Mouse (Mus musculus) frontal cortex, postnatal 25 days (tissue): ENCODE results near the gene Xpr1.
"Not testable (repeated sequence)": the region's sequence is repeated elsewhere in the genome, so short reads cannot be mapped to it uniquely, and the experiment has no call there.

Source experiments
- DNase-seq, 2 experiments: peaks; one replicate each; pipeline ENCODE4 v3.0.0; 2022; ENCODE audit warnings: low spot score in 2 of 2

The Xpr1 gene

GRCm38 (mm10) chr1:155335963-155336362 lies 81.3 kb downstream of the Xpr1 start:
- no peak for DNase-seq

- DNase-seq, result no peak
These were observed 95.0 kb downstream of the Xpr1 start for GRCm38 (mm10) chr1:155322183-155322582.

GRCm38 (mm10) chr1:155320091-155320833 lies 97.0 kb downstream of the Xpr1 start:
- no peak for DNase-seq

- no peak for DNase-seq
These were observed 97.7 kb downstream of the Xpr1 start for GRCm38 (mm10) chr1:155319513-155319912.

- DNase-seq, result no peak
These were observed 105.5 kb downstream of the Xpr1 start for GRCm38 (mm10) chr1:155311672-155312071.

- DNase-seq, result no peak
These were observed 110.3 kb downstream of the Xpr1 start for GRCm38 (mm10) chr1:155306879-155307278.

- no peak for DNase-seq
These were observed 113.8 kb downstream of the Xpr1 start for GRCm38 (mm10) chr1:155303402-155303801.

GRCm38 (mm10) chr1:155297615-155298014 lies 119.6 kb downstream of the Xpr1 start:
- DNase-seq, result no peak

- no peak for DNase-seq
These were observed 120.0 kb downstream of the Xpr1 start for GRCm38 (mm10) chr1:155297203-155297602.

GRCm38 (mm10) chr1:155293446-155293845 lies 123.8 kb downstream of the Xpr1 start:
- no peak for DNase-seq

GRCm38 (mm10) chr1:155289411-155289810 lies 127.8 kb downstream of the Xpr1 start:
- DNase-seq, result no peak

- DNase-seq, result no peak
These were observed 129.2 kb downstream of the Xpr1 start for GRCm38 (mm10) chr1:155288033-155288432.

- DNase-seq, result no peak
These were observed 133.4 kb downstream of the Xpr1 start for GRCm38 (mm10) chr1:155283808-155284207.

- peak; percentile 39 to 61 for DNase-seq
These were observed 136.0 kb downstream of the Xpr1 start for GRCm38 (mm10) chr1:155281003-155281793.

GRCm38 (mm10) chr1:155280306-155280705 lies 136.9 kb downstream of the Xpr1 start:
- no peak for DNase-seq

- no peak for DNase-seq
These were observed 140.7 kb downstream of the Xpr1 start for GRCm38 (mm10) chr1:155276381-155277033.

- DNase-seq, result no peak
These were observed 141.4 kb downstream of the Xpr1 start for GRCm38 (mm10) chr1:155275793-155276192.

- no peak for DNase-seq
These were observed 142.2 kb downstream of the Xpr1 start for GRCm38 (mm10) chr1:155274976-155275375.

GRCm38 (mm10) chr1:155272953-155273352 lies 144.3 kb downstream of the Xpr1 start:
- DNase-seq, result no peak

- not testable (repeated sequence) for DNase-seq
These were observed 154.7 kb downstream of the Xpr1 start for GRCm38 (mm10) chr1:155262496-155262895.

GRCm38 (mm10) chr1:155254309-155254708 lies 162.9 kb downstream of the Xpr1 start:
- DNase-seq, result no peak

GRCm38 (mm10) chr1:155253126-155253525 lies 164.1 kb downstream of the Xpr1 start:
- no peak for DNase-seq
